Mouse (Mus musculus): ENCODE data around the gene Tgfa.

The Tgfa gene

GRCm38 (mm10) chr6:86232367-86232766, 37.3 kb downstream of the Tgfa start:
- no peak for DNase-seq (ENCODE audit: low read depth)

GRCm38 (mm10) chr6:86233512-86234430, 38.7 kb downstream of the Tgfa start:
- DNase-seq (ENCODE audit: low read depth) = no peak

GRCm38 (mm10) chr6:86244866-86245265, 49.8 kb downstream of the Tgfa start:
- DNase-seq (ENCODE audit: low read depth) = no peak

- no peak for DNase-seq (ENCODE audit: low read depth)
Measured at GRCm38 (mm10) chr6:86245965-86246364, 50.9 kb downstream of the Tgfa start.

- no peak for DNase-seq (ENCODE audit: low read depth)
Measured at GRCm38 (mm10) chr6:86248562-86248961, 53.5 kb downstream of the Tgfa start.

GRCm38 (mm10) chr6:86249042-86249441, 54.0 kb downstream of the Tgfa start:
- DNase-seq (ENCODE audit: low read depth) = no peak

- DNase-seq (ENCODE audit: low read depth) = no peak
Measured at GRCm38 (mm10) chr6:86250236-86250635, 55.2 kb downstream of the Tgfa start.

GRCm38 (mm10) chr6:86250830-86251229, 55.8 kb downstream of the Tgfa start:
- DNase-seq (ENCODE audit: low read depth) = no peak

GRCm38 (mm10) chr6:86252176-86253125, 57.4 kb downstream of the Tgfa start:
- DNase-seq (ENCODE audit: low read depth) = peak; percentile 38

GRCm38 (mm10) chr6:86255899-86256298, 60.9 kb downstream of the Tgfa start:
- no peak for DNase-seq (ENCODE audit: low read depth)

GRCm38 (mm10) chr6:86259242-86259641, 64.2 kb downstream of the Tgfa start:
- DNase-seq (ENCODE audit: low read depth) = no peak

- no peak for DNase-seq (ENCODE audit: low read depth)
Measured at GRCm38 (mm10) chr6:86260322-86261050, 65.5 kb downstream of the Tgfa start.

GRCm38 (mm10) chr6:86266786-86267185, 71.8 kb downstream of the Tgfa start:
- no peak for DNase-seq (ENCODE audit: low read depth)

- no peak for DNase-seq (ENCODE audit: low read depth)
Measured at GRCm38 (mm10) chr6:86270373-86271068, 75.5 kb downstream of the Tgfa start.

- DNase-seq (ENCODE audit: low read depth) = no peak
Measured at GRCm38 (mm10) chr6:86271130-86271529, 76.1 kb downstream of the Tgfa start.

GRCm38 (mm10) chr6:86275704-86276103, 80.7 kb downstream of the Tgfa start:
- DNase-seq (ENCODE audit: low read depth) = no peak

- no peak for DNase-seq (ENCODE audit: low read depth)
Measured at GRCm38 (mm10) chr6:86276816-86277215, 81.8 kb downstream of the Tgfa start.

- no peak for DNase-seq (ENCODE audit: low read depth)
Measured at GRCm38 (mm10) chr6:86277620-86278019, 82.6 kb downstream of the Tgfa start.

GRCm38 (mm10) chr6:86281573-86282210, 86.7 kb downstream of the Tgfa start:
- DNase-seq (ENCODE audit: low read depth) = no peak

- no peak for DNase-seq (ENCODE audit: low read depth)
Measured at GRCm38 (mm10) chr6:86293301-86293700, 98.3 kb downstream of the Tgfa start.

GRCm38 (mm10) chr6:86295451-86295850, 100.4 kb downstream of the Tgfa start:
- DNase-seq (ENCODE audit: low read depth) = no peak

Measured in fibroblast of lung, adult 2 months (primary cell).